Mouse (Mus musculus): ENCODE results near the gene Tbc1d14.

Gene Tbc1d14

DNA sequence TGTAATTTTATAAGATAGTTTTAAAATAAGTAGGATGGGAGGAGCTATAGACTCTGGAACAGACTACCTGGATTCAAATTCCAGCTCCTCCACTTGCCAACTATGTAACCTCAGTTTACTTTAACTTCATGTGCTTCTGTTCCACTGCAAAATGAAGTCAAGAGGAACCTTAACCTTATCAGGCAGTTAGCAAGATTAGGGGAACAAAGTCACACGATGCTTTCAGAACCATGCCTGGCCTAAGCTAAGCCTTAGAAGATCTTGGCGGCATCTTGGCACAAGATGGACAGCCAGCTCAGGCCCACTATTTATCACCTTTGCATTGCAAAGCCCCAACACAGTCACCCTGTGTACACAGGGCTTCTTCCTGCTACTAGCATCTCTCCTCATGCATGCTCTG lies 14.1 kb downstream of the Tbc1d14 start:
- no peak for DNase-seq (ENCODE audit: extremely low read depth, insufficient read length, low spot score)

DNA sequence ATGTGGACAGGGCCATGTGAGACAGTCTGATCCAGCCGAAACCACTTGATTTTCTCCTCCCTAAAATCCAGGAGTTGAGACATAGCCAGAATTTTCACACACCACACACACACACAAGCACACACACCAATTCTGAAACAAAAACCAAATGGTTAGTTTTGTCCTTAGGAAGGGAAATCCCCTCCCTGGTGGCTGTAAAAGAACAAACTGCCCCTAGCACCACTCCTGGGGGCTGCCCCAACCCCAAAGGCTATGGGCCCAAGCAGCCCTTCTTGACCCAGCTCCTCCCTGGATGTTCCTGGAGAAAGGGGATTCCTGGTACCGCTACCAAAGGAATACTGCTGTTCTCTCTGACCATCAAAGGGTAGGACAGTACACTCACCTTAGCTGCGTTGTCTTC lies 16.6 kb downstream of the Tbc1d14 start:
- no peak for DNase-seq (ENCODE audit: extremely low read depth, insufficient read length, low spot score)

DNA sequence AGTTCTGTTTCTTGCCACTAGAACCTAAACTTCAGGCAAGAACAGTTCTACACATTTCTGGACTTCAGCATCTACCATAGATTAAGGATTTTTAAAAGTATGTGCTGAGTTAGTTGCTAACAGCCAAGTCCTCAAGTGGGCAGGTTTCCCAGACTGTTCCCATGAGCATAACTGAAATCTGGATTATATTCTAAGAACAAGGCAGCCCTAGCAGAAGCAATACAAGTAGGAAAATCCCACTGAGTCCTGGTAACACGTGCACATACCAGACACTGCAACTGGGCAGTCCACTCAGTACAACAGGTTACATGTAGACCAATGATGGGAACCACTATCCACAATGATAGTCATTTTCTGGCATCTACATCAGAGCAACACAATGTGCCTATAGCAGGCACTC lies 17.3 kb downstream of the Tbc1d14 start:
- no peak for DNase-seq (ENCODE audit: extremely low read depth, insufficient read length, low spot score)

- no peak for DNase-seq (ENCODE audit: extremely low read depth, insufficient read length, low spot score)
Measured at GRCm38 (mm10) chr5:36575227-36575626, 17.8 kb downstream of the Tbc1d14 start.

DNA sequence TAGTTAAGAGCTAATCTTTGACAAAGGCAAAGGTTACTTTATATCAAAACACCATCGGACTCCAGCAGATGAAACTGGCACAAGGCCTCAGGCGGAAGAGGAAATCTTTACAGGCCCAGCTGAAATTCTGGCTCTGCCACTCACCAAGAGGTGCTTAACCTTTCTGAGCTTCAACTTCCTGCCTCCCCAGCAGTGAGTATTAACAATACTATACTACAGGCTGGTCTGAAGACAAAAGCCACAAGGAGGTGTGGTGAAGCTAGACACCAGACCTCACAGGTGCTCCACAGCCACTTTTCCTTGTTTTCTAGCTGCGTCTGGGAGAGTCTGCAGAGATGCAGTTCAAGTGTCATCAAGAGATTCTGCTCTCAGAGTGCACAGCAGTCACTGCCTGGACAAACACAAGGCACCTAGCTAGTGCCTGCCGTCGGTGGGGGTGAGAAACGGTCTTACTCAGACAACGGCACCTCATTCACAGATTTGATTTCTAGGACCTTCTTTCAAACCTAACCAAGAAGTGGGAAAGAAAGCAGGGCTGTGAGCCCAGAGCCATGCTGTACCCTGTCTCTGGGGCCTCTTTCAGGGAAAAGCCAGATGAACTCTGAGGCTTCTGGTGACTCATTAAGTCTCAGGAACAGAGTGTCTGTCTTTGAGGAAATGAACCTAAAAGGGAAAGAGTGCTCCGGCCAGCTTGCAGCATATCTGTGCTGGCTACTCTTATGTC lies 18.8 kb downstream of the Tbc1d14 start:
- no peak for DNase-seq (ENCODE audit: extremely low read depth, insufficient read length, low spot score)

DNA sequence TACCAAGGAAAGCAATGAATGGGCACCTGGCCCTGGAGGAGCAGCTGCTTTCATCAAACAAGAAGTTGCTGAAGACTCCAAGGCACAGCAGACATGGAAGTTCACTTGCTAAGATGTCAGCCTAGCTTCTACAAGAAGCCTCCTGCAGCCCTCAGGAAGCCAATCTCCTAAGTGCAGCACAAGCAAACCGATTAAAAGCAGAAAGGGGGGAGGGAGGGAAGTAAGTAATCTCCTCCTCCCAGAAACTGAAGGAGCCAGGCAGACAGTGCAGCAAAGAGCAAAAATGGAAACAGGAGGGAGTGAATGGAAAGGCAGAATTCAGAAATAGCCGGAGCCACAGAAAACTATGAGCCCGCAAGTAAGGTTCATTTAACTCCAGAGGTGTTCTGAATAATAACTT lies 19.7 kb downstream of the Tbc1d14 start:
- no peak for DNase-seq (ENCODE audit: extremely low read depth, insufficient read length, low spot score)

- no peak for DNase-seq (ENCODE audit: extremely low read depth, insufficient read length, low spot score)
Measured at GRCm38 (mm10) chr5:36571371-36571770, 21.7 kb downstream of the Tbc1d14 start.

DNA sequence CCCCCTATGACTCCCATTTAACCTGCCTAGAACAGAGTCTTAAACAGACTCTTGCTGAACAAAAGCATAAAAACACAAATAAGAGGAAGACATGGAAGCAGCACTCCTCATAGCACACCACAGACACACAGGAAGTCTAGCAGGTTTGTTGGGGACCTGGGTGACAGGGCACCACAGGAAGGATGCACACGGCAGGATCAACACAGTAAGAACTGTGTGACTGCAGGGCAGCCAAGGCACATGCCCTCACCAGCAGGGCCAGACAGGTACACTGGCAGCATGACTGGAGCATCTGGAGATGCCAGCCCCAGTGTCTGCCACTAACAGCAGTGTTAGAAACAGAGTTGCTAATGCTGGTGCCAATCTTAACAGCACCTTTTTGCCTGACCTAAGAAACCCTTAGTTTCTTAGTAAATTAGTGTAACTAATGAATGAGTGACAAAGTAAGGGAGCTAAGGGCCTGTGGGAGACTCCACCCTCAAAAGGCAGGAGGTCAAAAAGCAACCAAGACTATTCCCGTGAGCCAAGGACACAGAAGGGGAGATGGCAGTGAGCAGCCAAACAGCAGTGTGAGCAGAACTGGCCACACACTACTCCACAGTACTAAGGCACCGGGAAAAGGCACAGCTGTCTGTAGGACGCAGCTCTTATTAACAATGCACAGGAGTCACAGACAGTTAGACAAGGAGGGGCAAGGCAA lies 22.4 kb downstream of the Tbc1d14 start:
- no peak for DNase-seq (ENCODE audit: extremely low read depth, insufficient read length, low spot score)

DNA sequence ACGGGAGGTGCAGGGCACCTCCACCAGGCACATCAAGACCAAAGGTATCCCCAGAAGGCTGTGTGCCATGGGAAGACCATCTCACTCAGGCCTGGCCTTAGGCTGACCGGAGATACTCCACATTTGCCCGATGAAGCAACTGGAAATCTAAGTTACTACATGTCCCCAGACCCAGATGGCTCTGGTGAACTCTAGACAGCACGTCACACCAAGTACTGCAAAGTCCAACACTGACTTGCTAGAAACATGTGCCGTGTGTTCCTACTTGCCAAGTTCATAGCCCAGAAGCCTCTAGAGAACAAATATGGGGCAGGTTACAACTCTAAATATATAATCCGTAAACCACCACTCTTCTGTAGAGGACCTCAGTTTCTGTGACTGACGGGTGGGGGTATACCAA lies 23.0 kb downstream of the Tbc1d14 start:
- DNase-seq (ENCODE audit: extremely low read depth, insufficient read length, low spot score) = no peak

GRCm38 (mm10) chr5:36568118-36568517 lies 25.0 kb downstream of the Tbc1d14 start:
- DNase-seq (ENCODE audit: extremely low read depth, insufficient read length, low spot score) = no peak

- DNase-seq (ENCODE audit: extremely low read depth, insufficient read length, low spot score) = no peak
Measured at GRCm38 (mm10) chr5:36567627-36568026, 25.4 kb downstream of the Tbc1d14 start.

DNA sequence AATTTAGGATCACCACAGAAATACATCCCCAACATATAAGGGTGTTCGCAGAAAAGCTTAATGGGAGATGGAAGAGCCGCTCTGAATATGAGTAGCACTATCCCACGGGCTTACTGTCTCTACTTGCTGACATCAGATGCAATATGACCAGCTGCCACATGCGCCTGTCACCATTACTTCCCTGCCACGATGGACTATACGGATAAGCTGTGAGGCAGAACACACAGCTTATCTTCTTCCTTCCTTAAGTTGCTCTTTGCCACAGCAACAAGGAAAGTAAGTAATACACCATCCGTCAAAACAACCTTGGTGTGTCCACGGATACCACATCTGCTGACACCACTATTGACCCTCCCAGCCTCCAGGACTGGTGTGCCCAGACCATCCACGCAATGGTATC lies 28.5 kb downstream of the Tbc1d14 start:
- no peak for DNase-seq (ENCODE audit: extremely low read depth, insufficient read length, low spot score)

DNA sequence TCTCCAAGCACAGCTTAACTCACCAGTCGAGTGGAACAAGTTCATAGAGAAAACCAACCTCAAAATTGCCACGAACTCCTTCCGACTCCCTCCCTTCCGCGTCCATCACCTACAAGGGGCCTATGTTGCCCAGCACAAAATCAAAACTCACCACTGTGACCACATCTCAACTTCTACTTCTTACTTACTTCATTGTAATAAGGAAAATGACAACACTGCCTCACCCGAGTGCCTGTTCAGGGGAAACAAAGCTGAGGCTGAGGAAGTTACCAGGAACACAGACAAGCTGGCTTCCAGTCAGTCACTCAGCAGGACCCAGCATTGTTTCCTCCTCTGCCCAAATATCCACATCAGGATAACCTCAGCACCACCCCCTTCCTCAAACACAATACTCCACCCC lies 29.3 kb downstream of the Tbc1d14 start:
- no peak for DNase-seq (ENCODE audit: extremely low read depth, insufficient read length, low spot score)

- no peak for DNase-seq (ENCODE audit: extremely low read depth, insufficient read length, low spot score)
Measured at GRCm38 (mm10) chr5:36562791-36563445, 30.2 kb downstream of the Tbc1d14 start.

GRCm38 (mm10) chr5:36561509-36561908 lies 31.6 kb downstream of the Tbc1d14 start:
- DNase-seq (ENCODE audit: extremely low read depth, insufficient read length, low spot score) = no peak

DNA sequence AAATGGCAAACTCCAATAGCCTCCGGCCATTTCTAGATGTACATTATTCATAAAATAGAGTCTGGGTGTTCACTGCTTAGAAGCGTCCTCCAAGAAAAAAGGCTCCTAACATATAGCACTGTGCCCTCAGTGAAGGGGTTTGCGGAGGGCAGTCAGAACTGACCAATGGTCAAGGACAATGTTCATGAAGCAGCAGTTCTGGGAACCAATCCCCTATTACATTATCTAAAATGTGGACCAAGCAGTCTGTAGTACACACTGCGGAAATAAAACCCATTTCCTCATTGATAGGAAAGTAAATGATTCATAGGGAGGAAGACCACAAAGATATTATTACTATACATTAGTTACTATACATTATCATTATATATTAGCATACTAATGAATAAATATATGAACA lies 32.6 kb downstream of the Tbc1d14 start:
- no peak for DNase-seq (ENCODE audit: extremely low read depth, insufficient read length, low spot score)

DNA sequence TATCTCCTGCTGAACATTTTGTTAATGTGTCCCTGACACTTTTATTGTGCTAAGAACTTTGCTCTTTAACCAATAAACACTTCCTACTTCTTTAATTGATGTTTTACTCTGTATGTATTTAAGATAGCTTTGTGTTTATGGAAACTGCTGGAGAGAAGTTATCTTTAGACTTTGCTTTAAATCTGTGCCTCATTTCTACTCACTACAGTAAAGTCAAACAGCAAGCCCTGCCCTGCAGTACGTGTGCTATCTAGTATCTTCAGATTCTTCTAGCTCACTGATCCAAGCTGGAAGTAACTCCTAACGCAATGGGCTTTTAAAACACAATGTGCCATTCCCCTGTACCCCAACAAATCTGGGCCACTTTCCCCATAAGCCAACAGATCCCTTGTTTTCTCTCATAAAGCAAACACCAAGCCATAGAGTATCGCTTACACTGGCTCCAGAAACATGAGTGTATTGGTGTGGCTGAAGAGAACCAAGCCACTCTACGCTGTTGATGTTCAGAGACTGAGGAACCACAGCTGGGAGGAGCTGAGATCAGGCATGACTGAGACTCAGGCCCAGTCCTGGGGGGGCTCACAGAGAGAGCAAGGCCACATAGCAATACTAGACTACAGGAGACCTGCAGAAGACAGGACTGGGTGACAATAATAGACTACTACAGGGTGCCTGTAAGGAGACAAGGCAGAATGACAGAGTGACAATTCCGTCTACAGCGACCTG lies 33.4 kb downstream of the Tbc1d14 start:
- no peak for DNase-seq (ENCODE audit: extremely low read depth, insufficient read length, low spot score)

- DNase-seq (ENCODE audit: extremely low read depth, insufficient read length, low spot score) = no peak
Measured at GRCm38 (mm10) chr5:36559106-36559505, 34.0 kb downstream of the Tbc1d14 start.

DNA sequence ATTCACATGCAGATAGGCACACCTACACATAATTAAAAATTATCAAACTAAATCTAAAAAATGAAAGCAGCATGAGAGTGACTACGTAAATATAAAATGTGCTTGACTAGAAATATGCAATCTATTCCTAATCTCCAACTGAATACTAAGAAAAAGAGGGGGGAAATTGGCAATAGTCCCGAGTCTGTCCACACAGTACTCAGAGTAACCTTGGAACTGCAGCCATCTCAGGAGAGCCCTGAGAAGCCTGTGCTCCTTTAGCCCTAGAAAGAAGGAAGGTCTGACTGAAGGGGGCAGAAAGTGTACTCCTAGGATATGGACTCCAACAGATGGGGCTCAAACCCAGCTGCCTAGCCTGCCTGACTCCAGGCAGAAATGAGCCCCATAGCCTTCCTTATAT lies 34.5 kb downstream of the Tbc1d14 start:
- DNase-seq (ENCODE audit: extremely low read depth, insufficient read length, low spot score) = no peak

GRCm38 (mm10) chr5:36557584-36558308 lies 35.3 kb downstream of the Tbc1d14 start:
- no peak for DNase-seq (ENCODE audit: extremely low read depth, insufficient read length, low spot score)

DNA sequence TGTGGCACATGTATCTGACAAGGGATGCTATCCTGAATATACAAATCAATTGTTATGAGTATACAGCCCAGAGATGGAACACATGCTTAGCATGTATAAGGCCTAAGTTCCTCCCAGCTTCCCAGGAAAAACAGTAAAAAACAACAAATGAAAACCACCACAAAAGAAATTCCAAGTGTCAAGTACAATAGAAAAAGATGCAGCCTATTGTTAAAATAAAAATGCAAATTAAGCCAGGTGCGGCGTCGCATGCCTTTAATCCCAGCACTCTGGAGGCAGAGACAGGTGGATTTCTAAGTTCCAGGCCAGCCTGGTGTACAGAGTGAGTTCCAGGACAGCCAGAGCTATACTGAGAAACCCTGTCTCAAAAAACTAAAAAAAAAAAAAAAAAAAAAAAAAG lies 36.2 kb downstream of the Tbc1d14 start:
- no peak for DNase-seq (ENCODE audit: extremely low read depth, insufficient read length, low spot score)
